Mouse (Mus musculus): ENCODE measurements around the gene Osbpl3.

- TF ChIP-seq GATA1 (IDR thresholded peaks at IDR 0.05; ENCODE audit: low read length) (no peak), TAL1 (IDR thresholded peaks at IDR 0.05; ENCODE audit: low read length) (no peak)
Measured at GRCm38 (mm10) chr6:50301121-50301520, 154.9 kb downstream of the Osbpl3 start.
